Mouse (Mus musculus) ovary, postnatal 10 days (tissue): Measurements from ENCODE around the gene Ssty2.
"Not testable (repeated sequence)": the region's sequence is repeated elsewhere in the genome, so short reads cannot be mapped to it uniquely, and the experiment has no call there.

Source experiments
- DNase-seq: peaks from one replicate; pipeline ENCODE4 v3.0.0; 2022; ENCODE audit warnings: low spot score

Ssty2 gene

DNA sequence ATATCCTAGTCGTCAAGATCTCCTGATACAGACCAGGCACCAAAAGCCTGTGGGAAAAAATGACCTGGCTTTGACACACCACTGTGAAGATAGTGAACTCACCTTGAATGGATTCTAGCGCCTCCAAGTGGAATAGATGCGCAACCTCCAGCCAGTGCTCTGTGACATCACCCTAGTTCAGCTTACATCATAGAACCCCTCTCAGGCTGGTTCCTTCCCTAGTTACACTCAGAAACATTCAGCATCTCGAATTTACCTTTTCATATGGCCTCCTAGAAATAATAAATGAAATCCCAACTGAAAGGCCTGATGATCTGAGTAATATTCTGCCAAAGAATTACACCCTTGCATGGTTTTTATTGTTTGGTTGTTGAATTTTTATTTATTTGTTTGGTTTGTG, at the start of gene Ssty2:
Gene Ssty2 (minus strand): TSS at position 101 of the 400 bp plus-strand sequence.
- not testable (repeated sequence) for DNase-seq
